Mouse (Mus musculus) embryonic fibroblast, embryonic 13.5 days (primary cell): ENCODE measurements around the gene Pfkfb4. TPM values are rescaled to one million over a fixed set of nuclear protein-coding genes. Genes with fewer than 3 reads are reported as not detected.

Source experiments
- H3K27ac ChIP-seq: 2 replicates; pipeline ENCODE4 v1.5.1; 2012; ENCODE audit warnings: low read length, control low read depth, inconsistent platforms; ENCODE audit not compliant: insufficient read depth
- H3K4me1 ChIP-seq: 2 replicates; pipeline ENCODE4 v1.6.1; 2011; ENCODE audit warnings: low read length; ENCODE audit not compliant: control insufficient read depth, insufficient read depth
- H3K4me3 ChIP-seq: 2 replicates; pipeline ENCODE4 v1.5.1; 2011; ENCODE audit warnings: mild to moderate bottlenecking, control low read depth, low read length; ENCODE audit not compliant: insufficient read depth
- CTCF ChIP-seq: IDR thresholded peaks from 2 replicates; pipeline ENCODE4 v1.5.1; 2011; ENCODE audit warnings: mild to moderate bottlenecking, control low read depth, low read length, moderate library complexity, borderline replicate concordance; ENCODE audit not compliant: insufficient read depth
- POLR2A ChIP-seq: IDR thresholded peaks from 2 replicates; pipeline ENCODE4 v1.6.1; 2011; ENCODE audit warnings: low read depth, mild to moderate bottlenecking, control low read depth, low read length, moderate library complexity
- polyA plus RNA-seq: library from polyadenylated mRNA; stranded (reverse); fragments of >200 nt; gene quantifications from 2 replicates; pipeline ENCODE4 v1.2.4, GENCODE M21; 2011; ENCODE audit warnings: low read depth; ENCODE audit not compliant: missing spikeins, insufficient read length

Gene Pfkfb4
- polyA plus RNA-seq, 1 experiment: 6.0 TPM

DNA sequence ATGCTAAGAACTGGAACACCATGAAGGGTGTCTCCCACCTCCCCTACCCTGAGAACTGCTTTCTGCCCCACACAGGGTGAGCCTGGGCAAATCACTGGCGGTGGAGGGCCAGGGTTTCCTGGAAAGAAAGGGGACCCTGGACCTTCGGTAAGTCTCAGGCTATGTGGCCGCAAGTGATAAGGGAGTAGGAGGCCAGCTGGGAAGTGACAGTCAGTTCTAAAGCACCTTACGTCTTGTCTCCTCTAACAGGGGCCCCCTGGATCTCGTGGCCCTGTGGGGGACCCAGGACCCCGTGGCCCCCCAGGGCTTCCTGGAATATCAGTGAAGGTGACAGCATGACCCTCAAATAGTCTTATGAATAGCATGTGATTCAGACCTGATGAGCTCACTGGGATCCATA lies 27.2 kb upstream of the Pfkfb4 start:
- Histone ChIP-seq H3K27ac (no peak overlapping the region), H3K4me3 (no peak overlapping the region), H3K4me1 (no peaks in the 10 kb centered on the region)
- TF ChIP-seq POLR2A (no peak), CTCF (no peak)

GRCm38 (mm10) chr9:108970623-108971022 lies 21.0 kb upstream of the Pfkfb4 start:
- no peak for TF ChIP-seq CTCF
- no peak for TF ChIP-seq POLR2A
- H3K4me1 ChIP-seq: no peaks in the 10 kb centered on the region
- H3K27ac ChIP-seq: no peak overlapping the region
- H3K4me3 ChIP-seq: no peak overlapping the region

DNA sequence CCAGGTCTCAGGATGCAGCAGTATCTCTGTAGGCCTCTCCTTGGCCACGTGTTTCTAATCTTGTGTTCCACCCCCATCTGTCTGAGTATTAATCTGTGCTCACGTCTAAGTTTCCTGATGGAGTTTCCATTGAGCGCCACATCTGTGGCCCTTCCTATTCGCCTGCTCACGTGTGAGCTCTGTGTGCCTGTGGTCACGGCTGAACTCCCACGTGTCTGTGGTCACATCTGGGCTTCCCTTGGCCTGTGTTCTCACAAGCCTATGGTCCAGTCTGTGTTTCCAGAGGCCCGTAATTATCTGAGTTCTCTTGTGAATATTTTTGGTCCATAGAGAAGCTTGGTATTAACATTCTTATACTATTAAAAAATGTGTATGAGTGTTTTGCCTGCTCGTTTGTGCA lies 15.1 kb upstream of the Pfkfb4 start:
- TF ChIP-seq CTCF (no peak), POLR2A (no peak)
- no peak overlapping the region for H3K4me3 ChIP-seq
- H3K27ac ChIP-seq: peak overlapping the region; percentile 15; the same call in 1 of the 2 replicates
- H3K4me1 ChIP-seq: peaks cover 5% of the 10 kb centered on the region; the same call in 1 of the 2 replicates

DNA sequence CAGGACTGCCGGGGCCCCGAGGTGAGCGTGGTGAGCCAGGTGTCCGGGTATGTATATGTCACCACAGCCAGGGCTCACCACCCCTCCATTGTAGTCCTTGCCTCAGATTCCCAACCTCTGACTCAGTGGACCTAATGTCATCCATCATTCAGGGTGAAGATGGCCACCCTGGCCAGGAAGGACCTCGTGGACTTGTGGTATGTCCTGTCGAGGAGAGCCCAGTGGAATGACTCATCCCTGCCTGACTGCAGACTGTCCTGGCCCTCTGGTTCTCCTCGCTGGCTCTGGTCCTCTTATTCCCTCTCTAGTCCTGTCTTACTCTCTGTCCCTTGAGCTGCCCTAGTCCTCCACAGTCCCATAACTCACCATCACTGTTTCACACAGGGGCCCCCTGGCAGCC lies 13.6 kb upstream of the Pfkfb4 start:
- Histone ChIP-seq H3K4me3 (no peak overlapping the region), H3K4me1 (peaks cover 14% of the 10 kb centered on the region), H3K27ac (peak overlapping the region; percentile 63)
- TF ChIP-seq POLR2A (no peak), CTCF (no peak)

DNA sequence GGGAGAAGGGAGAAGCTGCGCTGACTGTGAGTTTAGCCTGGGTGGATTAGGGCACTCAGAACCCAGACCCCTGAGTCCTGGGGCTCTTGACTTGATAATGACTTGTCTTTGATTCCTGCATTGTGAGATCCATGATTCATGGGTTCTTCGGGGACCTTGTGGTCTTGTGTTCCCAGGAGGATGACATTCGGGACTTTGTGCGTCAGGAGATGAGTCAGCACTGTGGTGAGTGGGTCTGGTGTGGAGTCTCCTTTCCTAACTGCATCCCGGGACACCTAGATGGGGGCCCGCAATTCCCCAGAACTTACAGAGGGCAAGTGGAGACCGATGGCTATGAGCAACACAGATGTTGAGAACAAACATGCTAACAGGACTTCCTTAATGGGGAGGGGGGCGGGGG lies 9.1 kb upstream of the Pfkfb4 start:
- Histone ChIP-seq H3K4me1 (peaks cover 14% of the 10 kb centered on the region), H3K27ac (no peak overlapping the region; the same call in 1 of the 2 replicates), H3K4me3 (no peak overlapping the region)
- TF ChIP-seq CTCF (no peak), POLR2A (no peak)

GRCm38 (mm10) chr9:108983209-108983608 lies 8.4 kb upstream of the Pfkfb4 start:
- Histone ChIP-seq H3K27ac (peak overlapping the region; percentile 48; the same call in 1 of the 2 replicates), H3K4me1 (peaks cover 14% of the 10 kb centered on the region), H3K4me3 (no peak overlapping the region)
- no peak for TF ChIP-seq CTCF

DNA sequence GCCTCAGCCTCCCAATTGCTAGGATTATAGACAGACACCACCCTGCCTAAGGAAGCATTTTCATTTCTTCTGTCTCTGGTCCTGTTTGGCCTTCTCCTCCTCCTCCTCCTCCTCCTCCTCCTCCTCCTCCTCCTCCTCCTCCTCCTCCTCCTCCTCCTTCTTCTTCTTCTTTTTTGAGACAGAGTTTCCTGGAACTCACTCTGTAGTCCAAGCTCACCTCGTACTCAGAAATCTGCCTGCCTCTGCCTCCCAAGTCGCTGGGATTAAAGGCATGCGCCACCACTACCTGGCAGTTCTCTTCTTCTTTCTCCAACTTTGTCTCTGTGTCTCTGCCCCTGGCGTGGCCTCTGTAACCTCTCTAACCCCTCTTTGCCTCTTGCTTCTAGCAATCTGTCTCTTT lies 5.9 kb upstream of the Pfkfb4 start, which contains the start of gene Ucn2:
Gene Ucn2, plus strand, starts transcription at position 301 of the 400 bp plus-strand sequence.
- Histone ChIP-seq H3K27ac (no peak within 1 kb of the TSS), H3K4me3 (no peak within 1 kb of the TSS), H3K4me1 (peaks cover 9% of the 10 kb centered on the region)
- TF ChIP-seq POLR2A (no peak), CTCF (no peak)

DNA sequence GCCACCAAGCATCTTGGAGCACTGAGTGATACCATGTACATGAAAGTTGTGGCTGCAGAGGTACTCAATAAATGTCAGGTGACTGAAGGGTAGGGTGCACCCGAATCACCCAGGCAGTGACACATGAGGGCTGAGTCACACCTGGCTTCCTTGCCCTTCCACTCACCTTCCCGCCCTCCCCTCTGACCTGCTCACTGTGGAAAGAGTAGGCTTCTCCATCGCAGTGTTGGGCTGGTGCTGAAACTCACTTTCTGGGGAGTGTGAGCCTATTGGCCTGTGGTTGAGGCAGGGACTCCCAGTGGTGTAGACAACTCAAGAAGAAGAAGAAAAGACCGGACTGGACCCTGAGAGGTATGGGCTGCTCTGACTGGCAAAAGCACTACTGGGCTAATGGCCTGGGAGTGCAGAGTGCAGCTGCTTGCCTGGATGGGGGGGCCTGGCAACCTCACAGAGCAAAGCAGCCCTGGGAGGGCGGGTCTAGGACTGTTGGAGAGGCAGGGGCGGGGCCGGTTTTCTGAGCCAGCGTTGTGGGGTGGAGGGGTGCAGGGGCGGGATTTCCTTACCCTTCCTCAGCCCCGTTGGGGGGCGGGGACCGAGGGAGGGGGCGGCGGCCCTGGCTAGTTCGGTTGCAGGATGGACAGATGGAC lies 3.8 kb upstream of the Pfkfb4 start:
- Histone ChIP-seq H3K27ac (no peak overlapping the region), H3K4me3 (no peak overlapping the region), H3K4me1 (peaks cover 1% of the 10 kb centered on the region; the same call in 1 of the 2 replicates)
- no peak for TF ChIP-seq CTCF
- no peak for TF ChIP-seq POLR2A

- Histone ChIP-seq H3K4me3 (no peak overlapping the region), H3K4me1 (no peaks in the 10 kb centered on the region), H3K27ac (peak overlapping the region; percentile 7; the same call in 1 of the 2 replicates)
- TF ChIP-seq POLR2A (no peak), CTCF (no peak)
Measured at GRCm38 (mm10) chr9:108989802-108990461, 1.6 kb upstream of the Pfkfb4 start.

DNA sequence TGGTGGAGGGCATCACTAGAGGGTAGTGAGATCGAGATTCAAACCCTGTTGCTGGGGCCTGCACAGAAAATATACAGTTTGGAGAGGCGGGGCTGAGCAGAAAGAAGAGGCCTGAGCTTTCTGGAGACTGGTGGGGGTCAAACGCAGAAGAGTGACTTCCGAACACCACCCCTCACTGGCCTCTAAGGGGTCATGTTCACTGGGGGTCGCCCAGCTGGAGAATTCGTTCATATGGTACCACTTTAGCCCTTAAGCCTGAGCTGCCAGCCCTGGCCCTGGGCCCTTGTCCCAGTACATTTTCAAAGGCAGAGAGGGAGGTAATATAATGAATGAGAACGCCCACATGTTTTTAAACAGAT lies 1.1 kb upstream of the Pfkfb4 start:
- TF ChIP-seq CTCF: no peak
- TF ChIP-seq POLR2A: no peak
- peak overlapping the region; percentile 7; the same call in 1 of the 2 replicates for H3K27ac ChIP-seq
- no peaks in the 10 kb centered on the region for H3K4me1 ChIP-seq
- H3K4me3 ChIP-seq: no peak overlapping the region
